Mouse (Mus musculus): ENCODE data around the gene Armh1. TPM values are rescaled to one million over a fixed set of nuclear protein-coding genes. Genes with fewer than 3 reads are reported as not detected.

Gene Armh1
- total RNA-seq, 2 experiments from 2014 or later: not detected

- no peak for ATAC-seq (ENCODE audit: poor library complexity, severe bottlenecking)
These were observed 82.0 kb downstream of the Armh1 start for GRCm38 (mm10) chr4:117169936-117170335.

Other genes starting within 250 kb of the Armh1 start
- 10.9 and 18.2 TPM in 2 replicates for gene Eif2b3, start 232.7 kb downstream of the Armh1 start, total RNA-seq (2015)
- 11.3 and 20.2 TPM in 2 replicates for gene Eif2b3, start 232.7 kb downstream of the Armh1 start, total RNA-seq (2017)
- 0.13 and 0.34 TPM in 2 replicates for gene Ptch2, start 156.1 kb downstream of the Armh1 start, total RNA-seq (2015)
- gene Ptch2, start 156.1 kb downstream of the Armh1 start, total RNA-seq (2017): 0.08 and 0.11 TPM in 2 replicates
- 5.3 and 5.9 TPM in 2 replicates for gene Btbd19, start 126.4 kb downstream of the Armh1 start, total RNA-seq (2015)
- gene Btbd19, start 126.4 kb downstream of the Armh1 start, total RNA-seq (2017): 10.4 and 11.1 TPM in 2 replicates
- gene Tctex1d4, start 125.3 kb downstream of the Armh1 start, total RNA-seq (2015): 2.1 TPM in 1 of 2 replicates, not detected in the other
- gene Tctex1d4, start 125.3 kb downstream of the Armh1 start, total RNA-seq (2017): 0.53 and 2.8 TPM in 2 replicates
- 4.9 and 6.2 TPM in 2 replicates for gene Plk3, start 118.2 kb downstream of the Armh1 start, total RNA-seq (2015)
- gene Plk3, start 118.2 kb downstream of the Armh1 start, total RNA-seq (2017): 3.0 and 4.2 TPM in 2 replicates
- gene Rps8, start 95.9 kb downstream of the Armh1 start, total RNA-seq (2015): 2,618 and 2,625 TPM in 2 replicates
- 984 and 1,065 TPM in 2 replicates for gene Rps8, start 95.9 kb downstream of the Armh1 start, total RNA-seq (2017)
- gene Kif2c, start 69.5 kb downstream of the Armh1 start, total RNA-seq (2015): 30.3 and 30.4 TPM in 2 replicates
- 44.9 and 50.4 TPM in 2 replicates for gene Kif2c, start 69.5 kb downstream of the Armh1 start, total RNA-seq (2017)
- gene Tmem53, start 174 bp downstream of the Armh1 start, total RNA-seq (2015): 0.36 and 1.5 TPM in 2 replicates
- 0.33 and 1.1 TPM in 2 replicates for gene Tmem53, start 174 bp downstream of the Armh1 start, total RNA-seq (2017)
- gene Rnf220, start 244.9 kb upstream of the Armh1 start, total RNA-seq (2015): 38.7 and 40.6 TPM in 2 replicates
- gene Rnf220, start 244.9 kb upstream of the Armh1 start, total RNA-seq (2017): 76.7 and 84.3 TPM in 2 replicates

Measured in megakaryocyte, adult 5-6 weeks (primary cell).